Mouse (Mus musculus): ENCODE measurements around the gene Akap5. TPM values are rescaled to one million over a fixed set of nuclear protein-coding genes. Genes with fewer than 3 reads are reported as not detected.

Akap5 gene
- polyA plus RNA-seq, 1 experiment from 2014 or later: 4.4 TPM

DNA sequence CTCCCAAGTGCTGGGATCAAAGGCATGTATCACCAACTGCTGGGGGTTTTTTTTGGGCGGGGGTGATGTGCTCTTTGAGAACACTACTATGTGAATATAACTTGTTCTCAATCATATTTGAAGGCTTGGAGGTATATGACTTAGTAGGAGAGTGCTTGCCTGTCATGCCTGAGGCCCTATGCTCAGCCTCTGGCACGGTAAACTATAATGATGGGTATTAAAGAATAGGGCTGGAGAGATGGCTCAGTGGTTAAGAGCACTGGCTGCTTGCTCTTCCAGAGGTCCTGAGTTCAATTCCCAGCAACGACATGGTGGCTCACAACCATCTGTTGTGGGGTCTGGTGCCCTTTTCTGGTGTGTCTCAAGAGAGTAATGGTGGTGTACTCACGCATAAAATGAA, 50.2 kb downstream of the Akap5 start:
- Histone ChIP-seq H3K4me1 (ENCODE audit: control insufficient read depth, insufficient read depth, low read length) (peaks cover 12% of the 10 kb centered on the region), H3K27me3 (ENCODE audit: control insufficient read depth, insufficient read depth, low read length) (no peaks in the 10 kb centered on the region), H3K9ac (ENCODE audit: low read length) (no peak overlapping the region), H3K9me3 (ENCODE audit: control insufficient read depth, low read length) (no peaks in the 10 kb centered on the region), H3K27ac (ENCODE audit: low read depth, low read length) (no peak overlapping the region), H3K36me3 (ENCODE audit: control insufficient read depth, insufficient read depth, low read length) (no peaks in the 10 kb centered on the region), H3K4me2 (ENCODE audit: low read depth) (no peak overlapping the region), H3K4me3 (ENCODE audit: low read depth, low read length) (no peak overlapping the region)
- 82% methylated on average over 4 of the region's 4 CpGs for WGBS
- ATAC-seq (ENCODE audit: insufficient read depth, low FRiP score, low TSS enrichment) (no peak), DNase-seq (ENCODE audit: low spot score) (no peak)

DNA sequence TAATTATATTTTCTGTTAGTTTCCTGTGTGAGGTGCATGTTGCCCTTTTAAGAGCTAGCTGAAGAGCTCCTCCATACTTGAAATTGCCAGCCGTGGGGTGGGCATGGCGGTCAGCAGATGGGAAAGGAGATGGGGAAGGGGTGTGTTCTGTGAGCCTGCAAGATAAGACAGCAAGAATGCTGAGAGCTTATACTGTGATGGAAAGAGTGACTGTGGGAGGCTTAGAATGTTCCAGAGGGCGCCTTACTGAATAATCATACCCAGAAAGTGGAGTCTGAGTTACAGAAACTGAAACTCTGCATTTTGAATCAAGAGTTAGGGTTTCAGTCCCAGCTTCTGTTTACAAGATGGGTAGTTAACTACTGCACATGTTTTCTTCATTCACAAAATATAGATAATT, 50.8 kb downstream of the Akap5 start:
- DNase-seq (ENCODE audit: low spot score) (no peak), ATAC-seq (ENCODE audit: insufficient read depth, low FRiP score, low TSS enrichment) (no peak)
- no peak overlapping the region for H3K4me3 ChIP-seq (ENCODE audit: low read depth, low read length)
- H3K4me1 ChIP-seq (ENCODE audit: control insufficient read depth, insufficient read depth, low read length): peaks cover 12% of the 10 kb centered on the region
- H3K4me2 ChIP-seq (ENCODE audit: low read depth): no peak overlapping the region
- H3K36me3 ChIP-seq (ENCODE audit: control insufficient read depth, insufficient read depth, low read length): no peaks in the 10 kb centered on the region
- no peak overlapping the region for H3K9ac ChIP-seq (ENCODE audit: low read length)
- H3K27me3 ChIP-seq (ENCODE audit: control insufficient read depth, insufficient read depth, low read length): no peaks in the 10 kb centered on the region
- 92% methylated on average over 3 of the region's 3 CpGs for WGBS
- no peak overlapping the region for H3K27ac ChIP-seq (ENCODE audit: low read depth, low read length)
- H3K9me3 ChIP-seq (ENCODE audit: control insufficient read depth, low read length): no peaks in the 10 kb centered on the region

DNA sequence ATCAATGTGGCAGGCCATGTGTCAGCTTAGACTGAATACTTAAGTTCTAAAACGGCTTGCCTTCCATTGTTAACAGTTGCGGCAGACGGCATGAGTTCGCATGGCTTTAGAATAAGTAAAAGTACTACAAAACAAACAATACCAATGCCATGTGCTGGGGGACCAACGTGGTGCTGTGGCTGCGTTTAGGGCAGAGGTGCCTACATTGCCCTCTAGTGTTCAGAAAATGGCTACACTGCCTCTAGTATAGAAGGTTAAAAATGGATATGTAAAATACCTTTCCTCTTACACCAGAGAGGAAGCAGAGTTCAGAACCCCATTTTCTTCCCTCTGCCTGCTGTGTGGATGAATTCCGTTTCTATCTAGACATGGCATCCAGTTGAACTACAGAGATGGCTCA, 52.0 kb downstream of the Akap5 start:
- Histone ChIP-seq H3K27ac (ENCODE audit: low read depth, low read length) (no peak overlapping the region), H3K4me3 (ENCODE audit: low read depth, low read length) (no peak overlapping the region), H3K4me2 (ENCODE audit: low read depth) (no peak overlapping the region), H3K36me3 (ENCODE audit: control insufficient read depth, insufficient read depth, low read length) (no peaks in the 10 kb centered on the region), H3K4me1 (ENCODE audit: control insufficient read depth, insufficient read depth, low read length) (peaks cover 12% of the 10 kb centered on the region), H3K27me3 (ENCODE audit: control insufficient read depth, insufficient read depth, low read length) (no peaks in the 10 kb centered on the region), H3K9me3 (ENCODE audit: control insufficient read depth, low read length) (no peaks in the 10 kb centered on the region), H3K9ac (ENCODE audit: low read length) (no peak overlapping the region)
- WGBS: 51% methylated on average over 7 of the region's 7 CpGs
- DNase-seq (ENCODE audit: low spot score) (no peak), ATAC-seq (ENCODE audit: insufficient read depth, low FRiP score, low TSS enrichment) (no peak)

DNA sequence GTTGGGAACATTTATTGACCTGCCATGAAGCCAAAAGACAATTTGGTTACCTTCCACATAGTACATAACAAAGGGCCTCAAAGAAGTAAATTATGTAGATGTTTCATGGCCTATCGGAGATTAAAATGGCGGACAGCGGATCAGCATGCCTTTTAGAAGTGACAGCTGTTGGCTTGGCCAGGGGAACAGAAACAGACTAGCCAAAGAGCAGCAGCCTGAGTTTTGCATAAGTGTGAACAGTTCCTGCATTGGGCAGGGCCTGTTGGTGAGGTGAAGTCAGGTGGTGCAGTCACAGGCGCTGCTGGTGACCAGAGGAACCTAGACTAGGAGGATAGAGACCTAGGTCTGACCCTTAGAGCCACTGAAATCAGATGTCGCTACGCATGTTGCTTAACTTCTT, 52.4 kb downstream of the Akap5 start:
- DNase-seq (ENCODE audit: low spot score): no peak
- 91% methylated on average over 6 of the region's 6 CpGs for WGBS
- Histone ChIP-seq H3K4me3 (ENCODE audit: low read depth, low read length) (no peak overlapping the region), H3K36me3 (ENCODE audit: control insufficient read depth, insufficient read depth, low read length) (no peaks in the 10 kb centered on the region), H3K27me3 (ENCODE audit: control insufficient read depth, insufficient read depth, low read length) (no peaks in the 10 kb centered on the region), H3K4me2 (ENCODE audit: low read depth) (no peak overlapping the region), H3K4me1 (ENCODE audit: control insufficient read depth, insufficient read depth, low read length) (peaks cover 9% of the 10 kb centered on the region), H3K27ac (ENCODE audit: low read depth, low read length) (no peak overlapping the region), H3K9ac (ENCODE audit: low read length) (no peak overlapping the region), H3K9me3 (ENCODE audit: control insufficient read depth, low read length) (no peaks in the 10 kb centered on the region)
- no peak for ATAC-seq (ENCODE audit: insufficient read depth, low FRiP score, low TSS enrichment)

DNA sequence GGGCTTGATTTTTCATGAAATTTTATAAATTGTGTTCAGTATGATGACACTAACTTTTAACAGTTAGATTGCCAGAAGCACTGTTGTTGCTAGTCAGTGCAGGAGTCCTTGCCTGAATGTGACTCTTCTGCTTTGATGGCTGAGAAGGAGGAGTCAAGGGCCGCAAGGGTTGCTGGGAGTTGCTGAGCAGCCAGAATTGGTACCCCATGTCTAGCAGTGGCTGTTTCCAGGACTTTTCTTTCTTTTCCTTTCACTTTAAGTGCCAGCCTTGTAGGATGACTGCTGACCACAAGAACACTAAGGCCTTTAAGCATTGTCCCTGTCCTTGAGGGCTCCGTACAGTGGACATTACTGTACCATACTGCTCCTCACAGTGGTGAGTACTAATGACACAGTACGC, 53.0 kb downstream of the Akap5 start:
- no peaks in the 10 kb centered on the region for H3K27me3 ChIP-seq (ENCODE audit: control insufficient read depth, insufficient read depth, low read length)
- no peaks in the 10 kb centered on the region for H3K36me3 ChIP-seq (ENCODE audit: control insufficient read depth, insufficient read depth, low read length)
- H3K4me1 ChIP-seq (ENCODE audit: control insufficient read depth, insufficient read depth, low read length): peaks cover 5% of the 10 kb centered on the region; the same call in 1 of the 2 replicates
- 89% methylated on average over 3 of the region's 3 CpGs for WGBS
- DNase-seq (ENCODE audit: low spot score) (no peak), ATAC-seq (ENCODE audit: insufficient read depth, low FRiP score, low TSS enrichment) (no peak)
- no peak overlapping the region for H3K4me2 ChIP-seq (ENCODE audit: low read depth)
- H3K9me3 ChIP-seq (ENCODE audit: control insufficient read depth, low read length): no peaks in the 10 kb centered on the region
- no peak overlapping the region for H3K4me3 ChIP-seq (ENCODE audit: low read depth, low read length)
- no peak overlapping the region for H3K27ac ChIP-seq (ENCODE audit: low read depth, low read length)
- no peak overlapping the region for H3K9ac ChIP-seq (ENCODE audit: low read length)

DNA sequence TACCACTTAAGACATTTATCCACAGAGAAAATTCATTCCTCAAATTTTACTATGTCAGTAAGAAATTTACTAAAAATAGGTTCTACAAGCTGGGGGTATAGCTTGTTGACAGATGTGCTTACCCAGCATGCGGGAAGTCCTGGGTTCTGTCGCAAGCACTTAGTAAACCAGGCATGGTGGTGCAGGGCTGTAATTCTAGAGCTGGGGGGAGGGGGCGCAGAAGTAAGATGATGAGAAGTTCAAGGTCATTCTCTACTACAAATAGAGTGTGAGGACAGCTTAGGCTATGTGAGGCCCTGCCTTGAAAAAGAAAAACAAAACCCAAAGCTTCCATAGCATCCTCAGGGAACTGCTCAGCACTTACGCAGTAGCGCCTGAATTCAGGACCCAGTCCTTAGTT, 53.9 kb downstream of the Akap5 start:
- peaks cover 5% of the 10 kb centered on the region; the same call in 1 of the 2 replicates for H3K4me1 ChIP-seq (ENCODE audit: control insufficient read depth, insufficient read depth, low read length)
- no peak overlapping the region for H3K4me3 ChIP-seq (ENCODE audit: low read depth, low read length)
- no peaks in the 10 kb centered on the region for H3K36me3 ChIP-seq (ENCODE audit: control insufficient read depth, insufficient read depth, low read length)
- H3K4me2 ChIP-seq (ENCODE audit: low read depth): no peak overlapping the region
- DNase-seq (ENCODE audit: low spot score): no peak
- no peak overlapping the region for H3K27ac ChIP-seq (ENCODE audit: low read depth, low read length)
- no peak overlapping the region for H3K9ac ChIP-seq (ENCODE audit: low read length)
- no peak for ATAC-seq (ENCODE audit: insufficient read depth, low FRiP score, low TSS enrichment)
- H3K9me3 ChIP-seq (ENCODE audit: control insufficient read depth, low read length): no peaks in the 10 kb centered on the region
- 93% methylated on average over 5 of the region's 5 CpGs for WGBS
- no peaks in the 10 kb centered on the region for H3K27me3 ChIP-seq (ENCODE audit: control insufficient read depth, insufficient read depth, low read length)

DNA sequence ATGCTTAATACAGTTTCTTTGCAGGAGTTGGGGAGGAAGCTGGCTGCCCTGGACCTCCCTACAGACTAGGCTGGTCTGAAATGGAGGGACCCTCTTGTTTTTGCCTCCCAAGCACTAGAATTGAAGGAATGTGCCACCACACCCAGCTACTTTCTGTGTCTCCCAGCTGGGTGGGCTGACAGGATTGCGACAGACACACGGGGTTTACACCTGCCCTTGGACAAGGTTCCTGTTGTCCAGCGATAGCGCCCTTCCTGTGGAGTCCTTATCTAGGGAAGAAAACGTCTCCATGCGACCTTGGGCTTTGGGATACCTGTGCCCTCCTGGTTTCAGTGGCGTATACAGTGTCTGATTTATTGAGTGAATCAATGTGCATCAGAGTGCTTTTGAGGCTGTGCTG, 55.5 kb downstream of the Akap5 start:
- no peaks in the 10 kb centered on the region for H3K9me3 ChIP-seq (ENCODE audit: control insufficient read depth, low read length)
- 93% methylated on average over 7 of the region's 7 CpGs for WGBS

More for the DNA sequence above, 55.5 kb downstream of the Akap5 start:
- Histone ChIP-seq H3K4me1 (ENCODE audit: control insufficient read depth, insufficient read depth, low read length) (no peaks in the 10 kb centered on the region), H3K27ac (ENCODE audit: low read depth, low read length) (no peak overlapping the region), H3K36me3 (ENCODE audit: control insufficient read depth, insufficient read depth, low read length) (no peaks in the 10 kb centered on the region), H3K4me3 (ENCODE audit: low read depth, low read length) (no peak overlapping the region), H3K9ac (ENCODE audit: low read length) (no peak overlapping the region), H3K27me3 (ENCODE audit: control insufficient read depth, insufficient read depth, low read length) (no peaks in the 10 kb centered on the region), H3K4me2 (ENCODE audit: low read depth) (no peak overlapping the region)
- ATAC-seq (ENCODE audit: insufficient read depth, low FRiP score, low TSS enrichment) (no peak), DNase-seq (ENCODE audit: low spot score) (no peak)

Other genes starting within 250 kb of the Akap5 start
- 0.11 and 0.18 TPM in 2 replicates for gene Esr2, start 147.6 kb upstream of the Akap5 start, polyA plus RNA-seq (2014; fragmentation: Nextera tagmentation; extraction: Ambion mirVana)
- not detected in 2 replicates for gene Tex21, start 78.1 kb upstream of the Akap5 start, polyA plus RNA-seq (2014; fragmentation: Nextera tagmentation; extraction: Ambion mirVana)
- gene Mthfd1, start 69.6 kb upstream of the Akap5 start, polyA plus RNA-seq (2014; fragmentation: Nextera tagmentation; extraction: Ambion mirVana): 55.4 and 60.8 TPM in 2 replicates
- gene Zbtb25, start 44.7 kb downstream of the Akap5 start, polyA plus RNA-seq (2014; fragmentation: Nextera tagmentation; extraction: Ambion mirVana): 17.5 and 17.9 TPM in 2 replicates
- 7.7 and 7.9 TPM in 2 replicates for gene Zbtb1, start 45.4 kb downstream of the Akap5 start, polyA plus RNA-seq (2014; fragmentation: Nextera tagmentation; extraction: Ambion mirVana)
- gene Hspa2, start 79.3 kb downstream of the Akap5 start, polyA plus RNA-seq (2014; fragmentation: Nextera tagmentation; extraction: Ambion mirVana): 5.1 and 6.0 TPM in 2 replicates
- 0.45 and 0.82 TPM in 2 replicates for gene Ppp1r36, start 92.6 kb downstream of the Akap5 start, polyA plus RNA-seq (2014; fragmentation: Nextera tagmentation; extraction: Ambion mirVana)
- gene Plekhg3, start 206.0 kb downstream of the Akap5 start, polyA plus RNA-seq (2014; fragmentation: Nextera tagmentation; extraction: Ambion mirVana): 1.5 and 1.7 TPM in 2 replicates

Data from neural tube, embryonic 11.5 days (tissue).